Mouse (Mus musculus) yolk sac, embryonic 10.5 days (tissue): Measurements from ENCODE around the gene AL607142.1.

Experiments used
- DNase-seq: peaks from one replicate; pipeline ENCODE4 v3.0.0-alpha.2; 2017; ENCODE audit warnings: low spot score

The AL607142.1 gene

GRCm38 (mm10) chr4:120057529-120057928, 7.3 kb upstream of the AL607142.1 start:
- no peak for DNase-seq

GRCm38 (mm10) chr4:120058157-120058556, 6.6 kb upstream of the AL607142.1 start:
- no peak for DNase-seq

- no peak for DNase-seq
Observed at GRCm38 (mm10) chr4:120058794-120059193, 6.0 kb upstream of the AL607142.1 start.

- no peak for DNase-seq
Observed at GRCm38 (mm10) chr4:120061727-120062126, 3.1 kb upstream of the AL607142.1 start.

GRCm38 (mm10) chr4:120062198-120062597, 2.6 kb upstream of the AL607142.1 start:
- no peak for DNase-seq

- no peak for DNase-seq
Observed at GRCm38 (mm10) chr4:120062754-120063153, 2.0 kb upstream of the AL607142.1 start.

GRCm38 (mm10) chr4:120063353-120064124, 1.3 kb upstream of the AL607142.1 start:
- no peak for DNase-seq

GRCm38 (mm10) chr4:120066841-120067591, 2.2 kb downstream of the AL607142.1 start:
- DNase-seq: no peak

GRCm38 (mm10) chr4:120067592-120068235, 2.9 kb downstream of the AL607142.1 start:
- no peak for DNase-seq

- no peak for DNase-seq
Observed at GRCm38 (mm10) chr4:120068883-120069581, 4.2 kb downstream of the AL607142.1 start.

GRCm38 (mm10) chr4:120069582-120069980, 4.8 kb downstream of the AL607142.1 start:
- no peak for DNase-seq

- no peak for DNase-seq
Observed at GRCm38 (mm10) chr4:120071411-120071810, 6.6 kb downstream of the AL607142.1 start.

GRCm38 (mm10) chr4:120071842-120072507, 7.2 kb downstream of the AL607142.1 start:
- no peak for DNase-seq

GRCm38 (mm10) chr4:120074061-120074460, 9.3 kb downstream of the AL607142.1 start:
- DNase-seq: no peak

- DNase-seq: no peak
Observed at GRCm38 (mm10) chr4:120077322-120077721, 12.5 kb downstream of the AL607142.1 start.

GRCm38 (mm10) chr4:120082527-120082926, 17.7 kb downstream of the AL607142.1 start:
- no peak for DNase-seq

- DNase-seq: no peak
Observed at GRCm38 (mm10) chr4:120083700-120084099, 18.9 kb downstream of the AL607142.1 start.

- no peak for DNase-seq
Observed at GRCm38 (mm10) chr4:120089536-120089935, 24.7 kb downstream of the AL607142.1 start.

- no peak for DNase-seq
Observed at GRCm38 (mm10) chr4:120091997-120092783, 27.4 kb downstream of the AL607142.1 start.

GRCm38 (mm10) chr4:120096935-120097334, 32.1 kb downstream of the AL607142.1 start:
- DNase-seq: no peak

GRCm38 (mm10) chr4:120101186-120101585, 36.4 kb downstream of the AL607142.1 start:
- DNase-seq: no peak
